Mouse (Mus musculus) kidney, postnatal 4 days (tissue): ENCODE measurements around the gene Cct3.
"Not testable (repeated sequence)": the region's sequence is repeated elsewhere in the genome, so short reads cannot be mapped to it uniquely, and the experiment has no call there.

Source experiments
- DNase-seq, 2 experiments: peaks; one replicate each; pipeline ENCODE4 v3.0.0; 2021; ENCODE audit warnings: mixed read lengths in 2 of 2

Cct3 gene

DNA sequence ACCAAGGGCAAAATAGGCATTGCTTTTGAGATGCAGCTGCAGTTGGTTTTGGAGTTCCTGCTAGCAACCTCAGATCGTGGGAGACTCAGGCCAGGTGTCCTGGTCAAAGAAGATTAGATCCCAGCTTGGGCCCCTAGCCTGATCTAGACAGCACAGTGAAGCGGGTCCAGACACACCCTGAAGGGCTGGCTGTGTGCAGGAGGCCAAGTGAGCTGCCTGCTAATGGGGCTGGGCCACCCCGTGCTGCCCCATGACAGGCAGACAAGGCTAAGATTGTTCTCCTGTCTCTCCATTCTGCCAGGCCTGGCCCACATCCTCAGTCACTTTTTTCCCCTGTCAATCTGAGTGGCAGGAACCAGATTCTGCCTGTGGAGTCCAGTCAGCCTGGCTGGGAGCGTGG, 66.8 kb downstream of the Cct3 start:
- no peak for DNase-seq

DNA sequence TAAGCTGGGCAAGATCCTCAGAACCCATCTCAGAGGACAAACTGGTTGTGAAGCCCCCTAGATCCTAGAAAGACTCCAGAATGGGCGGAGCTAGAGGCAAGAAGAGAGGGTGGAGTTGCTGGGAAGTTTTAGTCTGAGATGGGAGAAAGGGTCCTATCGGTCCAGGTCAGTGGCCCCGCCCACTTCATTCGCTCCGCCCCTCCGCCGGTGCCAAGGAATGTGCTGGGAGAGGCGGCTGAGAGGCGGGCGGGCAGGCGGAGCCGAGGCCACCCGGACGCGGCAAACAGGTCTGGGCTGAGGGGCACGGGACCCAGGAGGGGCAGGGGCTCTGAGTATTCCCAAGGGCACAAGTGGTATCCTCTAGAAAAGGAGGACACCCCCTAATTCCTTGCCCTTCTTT, 67.4 kb downstream of the Cct3 start, which contains the start of gene Paqr6:
Paqr6 (plus strand) TSS at position 248 of the 400 bp plus-strand sequence.
- DNase-seq, result peak; percentile 88 to 90

DNA sequence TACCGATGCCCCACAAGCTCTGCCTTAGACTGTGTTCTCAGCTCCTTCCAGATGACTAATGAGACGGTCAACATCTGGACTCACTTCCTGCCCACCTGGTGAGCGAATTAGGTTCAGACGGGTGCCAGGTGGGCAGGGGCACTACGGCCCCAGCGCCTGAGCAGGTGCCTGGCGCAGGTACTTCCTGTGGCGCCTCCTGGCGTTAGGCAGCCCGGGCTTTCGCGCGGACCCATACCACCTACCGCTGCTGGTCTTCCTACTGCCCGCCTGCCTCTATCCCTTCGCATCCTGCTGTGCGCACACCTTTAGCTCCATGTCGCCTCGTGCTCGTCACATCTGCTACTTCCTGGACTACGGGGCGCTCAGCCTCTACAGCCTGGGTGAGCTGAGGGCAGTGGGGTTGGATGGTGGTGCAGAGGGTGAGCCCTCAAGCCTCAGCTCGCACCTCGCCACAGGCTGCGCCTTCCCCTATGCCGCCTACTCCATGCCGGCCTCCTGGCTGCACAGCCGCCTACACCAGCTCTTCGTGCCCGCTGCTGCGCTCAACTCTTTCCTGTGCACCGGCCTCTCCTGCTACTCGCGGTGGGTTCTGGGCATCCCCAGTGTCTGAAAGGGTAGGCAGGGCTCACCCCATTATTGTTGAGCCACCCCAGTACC, 68.9 kb downstream of the Cct3 start:
- DNase-seq, result no peak

DNA sequence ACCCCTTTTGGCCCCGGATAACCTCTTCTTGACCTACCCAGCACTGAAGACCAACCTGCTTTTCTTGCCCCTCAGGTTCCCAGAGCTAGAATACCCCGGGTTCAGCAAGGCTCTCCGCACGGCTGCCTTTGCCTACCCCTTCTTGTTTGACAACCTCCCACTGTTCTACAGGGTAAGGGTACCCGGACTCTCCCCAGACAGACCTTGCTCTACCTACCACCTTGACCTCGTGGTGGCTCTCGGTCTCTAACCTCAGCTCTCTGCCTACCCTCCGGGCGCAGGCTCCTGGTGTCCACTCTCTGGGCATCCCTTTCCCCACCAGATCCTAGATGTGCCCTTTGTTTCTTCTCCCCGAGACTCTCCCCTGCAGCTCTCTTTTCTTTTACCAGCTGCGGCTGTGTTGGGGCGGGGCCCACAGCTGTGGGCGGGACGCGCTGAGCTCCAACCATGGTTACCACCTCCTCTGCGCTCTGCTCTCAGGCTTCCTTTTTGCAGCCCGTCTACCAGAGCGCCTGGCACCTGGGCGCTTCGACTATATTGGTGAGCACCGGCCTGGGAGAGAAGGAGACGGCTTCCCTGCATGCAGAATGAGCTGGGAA, 70.0 kb downstream of the Cct3 start:
- DNase-seq, result peak; percentile 70 to 76

DNA sequence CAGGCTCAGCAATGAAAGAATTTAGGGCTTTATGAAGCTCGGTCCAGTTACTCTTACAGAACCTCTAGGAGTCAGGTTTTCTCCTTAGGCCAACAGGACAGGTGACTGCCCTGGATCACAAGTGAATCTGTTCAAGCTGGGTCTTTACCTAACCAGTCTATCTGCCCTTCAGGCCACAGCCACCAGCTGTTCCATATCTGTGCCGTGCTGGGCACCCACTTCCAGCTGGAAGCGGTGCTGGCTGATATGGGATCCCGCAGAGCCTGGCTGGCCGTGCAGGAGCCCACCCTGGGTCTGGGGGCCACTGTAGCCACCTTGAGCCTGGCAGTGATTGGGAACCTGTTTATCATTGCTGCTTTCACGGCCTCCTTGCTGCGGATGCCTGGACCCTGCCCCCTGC, 70.6 kb downstream of the Cct3 start:
- DNase-seq, result not testable (repeated sequence)

DNA sequence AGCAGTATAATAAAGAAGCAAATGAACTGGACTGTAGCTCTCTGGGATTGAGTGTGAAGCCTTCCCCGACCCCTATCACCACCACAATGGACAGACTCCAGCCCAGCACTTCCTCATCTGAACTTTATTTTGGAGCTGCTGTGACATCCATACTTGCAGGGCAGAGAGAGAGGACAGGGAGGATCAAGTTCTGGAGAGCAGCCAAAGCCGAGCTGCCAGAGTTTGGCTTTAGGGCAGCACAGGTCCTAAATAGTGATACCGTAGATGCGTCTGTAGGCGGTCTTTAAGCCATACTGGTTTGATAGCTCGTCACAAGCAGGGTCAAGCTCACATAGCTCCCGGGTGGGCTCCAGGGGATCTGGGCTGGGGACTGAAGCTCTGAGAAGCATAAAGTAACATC, 71.6 kb downstream of the Cct3 start:
- not testable (repeated sequence) for DNase-seq
